In genomic region chr17:28750580-28750979, GRCm38 (mm10) we compare ENCODE assay signal across 13 mouse cellular contexts. TPM values are rescaled to one million over a fixed set of nuclear protein-coding genes. Genes with fewer than 3 reads are reported as not detected.
DNase-seq lines count a peak whose midpoint lies in the region; ATAC-seq lines count a peak whose summit lies in the region.
"Had no signal": no experiment of that assay in that cellular context is flagged by ENCODE, and none has a peak within 500 bp of the region (broad histone marks: within the 10 kb centered on the region; RNA-seq: fewer than 3 reads in every experiment).

No protein-coding gene starts in this region.

- H3K27me3 ChIP-seq in heart, embryonic 11.5 days (ENCODE audit: control insufficient read depth, insufficient read depth, low read length): no peaks in the 10 kb centered on the region
- H3K27me3 ChIP-seq: forebrain, embryonic 15.5 days; liver, embryonic 15.5 days had no signal

- peaks cover 11% of the 10 kb centered on the region for H3K36me3 ChIP-seq in heart, embryonic 11.5 days (ENCODE audit: control insufficient read depth, insufficient read depth, low read length)

- H3K27ac ChIP-seq in heart, embryonic 11.5 days (ENCODE audit: low read depth, low read length): no peak overlapping the region
- H3K27ac ChIP-seq: forebrain, embryonic 15.5 days; liver, embryonic 15.5 days had no signal

- H3K9me3 ChIP-seq in heart, embryonic 11.5 days (replicated peaks; ENCODE audit: control insufficient read depth, low read length): no peaks in the 10 kb centered on the region
- H3K9me3 ChIP-seq: forebrain, embryonic 15.5 days; G1E; liver, embryonic 15.5 days had no signal

- H3K4me2 ChIP-seq in heart, embryonic 11.5 days: no peak overlapping the region
- H3K4me2 ChIP-seq: forebrain, embryonic 15.5 days; liver, embryonic 15.5 days had no signal

- H3K9ac ChIP-seq in heart, embryonic 11.5 days (ENCODE audit: low read depth, low read length): no peak overlapping the region
- H3K9ac ChIP-seq: forebrain, embryonic 15.5 days; liver, embryonic 15.5 days had no signal

- no peak for ATAC-seq in heart, embryonic 11.5 days (replicated peaks; ENCODE audit: insufficient number of reproducible peaks, low FRiP score, low TSS enrichment)
- ATAC-seq: forebrain, embryonic 15.5 days had no signal

- 74% methylated on average over 6 of the region's 6 CpGs for WGBS in heart, embryonic 11.5 days (ENCODE audit: insufficient replicate concordance)

- H3K4me3 ChIP-seq in heart, embryonic 11.5 days (ENCODE audit: low read depth, low read length): no peak overlapping the region
- H3K4me3 ChIP-seq: forebrain, embryonic 15.5 days; liver, embryonic 15.5 days; myocyte had no signal

- peak; percentile 36 to 55 for DNase-seq in heart, adult 18-20 months
- peak; percentile 80 for DNase-seq in 3T3-L1 (ENCODE audit: low read depth, low spot score)
- DNase-seq in T-cell, adult 2 months (ENCODE audit: low spot score): peak; percentile 20
- peak; percentile 44 for DNase-seq in lung, postnatal 25 days (ENCODE audit: low spot score)
- DNase-seq in ovary, postnatal 14 days (ENCODE audit: low spot score): no peak
- DNase-seq in urinary bladder, postnatal 10 days (ENCODE audit: low spot score): no peak
- DNase-seq in spleen, postnatal 4 days (ENCODE audit: low spot score in 2 of 2): no peak
- DNase-seq: kidney, adult 2 months had no signal

- H3K4me1 ChIP-seq in heart, embryonic 11.5 days (ENCODE audit: control insufficient read depth, insufficient read depth, low read length): no peaks in the 10 kb centered on the region
- H3K4me1 ChIP-seq: forebrain, embryonic 15.5 days had no signal

RNA-seq across cellular contexts. Expression of gene Mapk13, which starts 18.5 kb away (rescaled TPM):
- total RNA-seq in heart, adult 18-20 months (2021): under 1 TPM in 1 of 2 experiments, not detected in 1; 0.46 TPM
- 2.6 and 2.9 TPM in 2 replicates for polyA plus RNA-seq in heart, embryonic 11.5 days (2014; fragmentation: Nextera tagmentation; extraction: Ambion mirVana)
- polyA plus RNA-seq: G1E had no signal

RNA-seq across cellular contexts. Expression of gene AC170998.1, which starts 24.7 kb away (rescaled TPM):
- under 1 TPM in 1 of 2 experiments, not detected in 1; 0.67 TPM for total RNA-seq in heart, adult 18-20 months (2021)
- 1.8 and 2.3 TPM in 2 replicates for polyA plus RNA-seq in heart, embryonic 11.5 days (2014; fragmentation: Nextera tagmentation; extraction: Ambion mirVana)
- polyA plus RNA-seq: G1E, myocyte had no signal

RNA-seq across cellular contexts. Expression of gene Brpf3, which starts 50.3 kb away (rescaled TPM):
- 10 to 100 TPM; 14.8 to 19.6 TPM for total RNA-seq in heart, adult 18-20 months (2021)
- polyA plus RNA-seq in heart, embryonic 11.5 days (2014; fragmentation: Nextera tagmentation; extraction: Ambion mirVana): 12.1 and 13.4 TPM in 2 replicates

RNA-seq across cellular contexts. Expression of gene Mapk14, which starts 59.5 kb away (rescaled TPM):
- total RNA-seq in heart, adult 18-20 months (2021): 10 to 100 TPM; 51.3 to 59.4 TPM
- polyA plus RNA-seq in heart, embryonic 11.5 days (2014; fragmentation: Nextera tagmentation; extraction: Ambion mirVana): 37.1 and 37.4 TPM in 2 replicates

Comparison
In these comparisons a context has a peak if more than half of its experiments do, and no peak if none do; other contexts are left out.
1. DNase-seq: peak in heart, adult 18-20 months (2 of 2), 3T3-L1 (single experiment), T-cell, adult 2 months (single experiment) and lung, postnatal 25 days (single experiment); none in ovary, postnatal 14 days (single experiment), urinary bladder, postnatal 10 days (single experiment) and spleen, postnatal 4 days (0 of 2).